Mouse (Mus musculus) frontal cortex, postnatal 25 days (tissue): ENCODE measurements around the gene Map4k5.
A peak's percentile ranks its signal among the peaks of the same experiment; 100 is the strongest.

Experiments
- DNase-seq, 2 experiments: peaks; one replicate each; pipeline ENCODE4 v3.0.0; 2022; ENCODE audit warnings: low spot score in 2 of 2

The Map4k5 gene

DNA sequence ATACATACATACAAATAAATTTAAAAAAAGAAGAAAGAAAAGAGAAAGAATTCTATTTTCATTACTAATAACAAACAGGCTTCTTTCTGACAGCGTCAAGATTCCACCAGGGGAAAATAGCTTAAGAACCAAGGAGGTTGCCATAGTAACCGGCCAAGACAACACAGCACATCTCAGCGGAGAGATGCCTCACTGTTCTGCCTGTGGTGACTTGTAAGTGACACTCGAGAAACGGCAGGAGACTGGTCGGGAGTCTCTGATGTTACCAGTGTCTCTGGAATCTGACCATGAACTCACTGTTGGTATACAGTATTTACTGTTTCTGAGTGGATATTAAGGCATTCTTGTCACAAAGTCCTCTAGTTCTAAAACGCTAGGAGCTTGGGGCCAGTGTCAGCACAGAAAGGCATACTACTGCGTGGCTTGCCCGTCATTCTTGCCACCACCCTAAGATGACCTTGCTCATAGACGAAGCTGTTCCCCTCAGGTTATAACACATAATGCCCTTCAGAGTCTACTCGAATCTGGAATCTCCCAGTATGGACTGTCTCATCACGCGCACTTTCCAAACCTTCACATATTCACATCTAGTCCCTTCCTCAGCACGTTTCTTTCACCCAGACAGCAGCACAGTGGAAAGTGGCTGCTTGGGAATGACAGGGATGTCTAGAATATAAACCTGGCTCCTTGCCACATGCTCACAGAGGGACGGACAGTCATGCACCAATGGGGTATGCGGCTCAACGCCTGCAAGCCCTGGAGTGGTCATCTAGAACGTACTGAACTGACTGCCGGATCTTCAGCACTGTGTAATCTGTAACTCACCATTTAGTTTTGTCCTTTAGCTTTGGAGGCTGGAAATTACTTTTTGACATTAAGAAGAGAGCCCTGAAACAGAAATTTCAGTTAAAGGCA is 49.2 kb downstream of the Map4k5 start:
- DNase-seq = no peak

DNA sequence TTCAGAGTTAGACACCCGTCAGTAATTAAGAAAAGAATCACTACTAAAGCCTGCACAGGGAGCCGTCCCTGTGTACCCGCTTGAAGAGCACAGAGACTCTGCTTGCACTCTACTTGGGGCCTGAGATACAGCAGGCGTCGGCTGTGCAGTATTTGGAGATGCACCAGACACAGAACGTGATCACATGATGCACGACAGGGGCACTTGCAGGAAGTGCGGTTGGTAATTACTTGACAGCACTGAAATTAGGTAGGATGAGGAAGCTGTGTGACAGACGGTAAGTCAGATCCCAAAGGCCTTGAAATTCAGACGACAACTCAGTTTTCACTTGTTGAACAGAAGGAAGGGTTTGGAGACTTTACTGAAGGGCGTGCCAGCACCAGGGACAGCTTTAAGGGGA is 54.6 kb downstream of the Map4k5 start:
- DNase-seq = no peak

DNA sequence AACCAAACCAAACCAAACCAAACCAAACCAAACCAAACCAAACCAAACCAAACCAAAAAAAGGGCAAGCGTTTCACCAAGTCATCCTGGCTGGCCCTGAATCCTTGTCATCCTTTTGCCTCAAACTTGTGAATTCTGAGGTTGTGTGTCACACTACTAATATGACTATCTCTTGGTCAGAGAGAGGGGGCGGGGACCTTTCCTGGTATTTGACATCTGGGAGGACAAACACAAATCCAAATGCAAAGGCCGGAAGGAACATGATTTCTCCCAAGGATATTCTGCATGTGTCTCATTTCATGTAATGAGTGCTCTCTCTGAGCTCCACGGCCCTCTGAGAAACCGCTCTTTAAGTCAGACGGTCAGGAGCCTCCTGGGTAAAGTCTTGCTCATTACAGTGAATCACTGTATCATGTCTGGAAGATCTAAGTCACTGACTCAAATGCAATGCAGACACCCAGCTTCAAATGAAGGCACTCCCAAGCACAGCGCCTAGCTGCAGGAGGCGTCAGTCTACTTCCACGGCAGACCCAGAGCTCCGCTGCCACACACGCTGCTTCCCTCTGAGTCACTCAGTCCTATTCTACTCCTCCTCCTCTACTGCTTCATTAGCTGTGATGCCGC is 58.9 kb downstream of the Map4k5 start:
- DNase-seq = peak in 1 of 2 experiments; percentile 26

DNA sequence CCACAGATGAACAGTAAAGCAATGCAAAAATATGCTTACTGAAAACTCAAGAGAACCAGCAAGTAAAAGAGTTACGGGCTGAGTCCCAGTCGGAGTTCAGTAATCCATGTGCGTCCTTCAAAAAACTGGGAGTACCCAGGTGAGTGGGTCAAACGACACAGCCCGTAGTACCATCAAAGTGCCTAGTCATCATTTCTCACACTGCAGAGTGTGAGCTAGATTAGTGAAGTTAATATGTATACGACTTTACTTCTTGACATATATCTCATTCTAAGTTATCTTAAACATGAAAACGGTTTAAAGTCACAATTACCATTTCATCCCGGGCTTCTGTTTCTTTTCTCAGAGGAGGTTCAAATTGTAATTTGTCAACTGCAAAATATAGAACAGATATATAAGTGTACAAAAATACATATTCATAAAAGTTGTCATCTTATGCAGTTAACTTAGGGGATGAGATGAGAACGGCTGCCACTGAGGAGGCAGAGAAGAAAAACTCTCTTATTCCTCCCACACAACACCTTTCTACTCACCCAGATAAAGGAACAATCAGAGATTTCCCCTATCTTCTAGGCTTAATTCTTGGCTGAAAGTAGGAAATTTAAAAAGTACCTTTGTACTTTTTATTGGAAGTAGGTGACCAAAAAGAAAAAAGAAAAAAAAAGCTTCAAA is 61.6 kb downstream of the Map4k5 start:
- no peak for DNase-seq

DNA sequence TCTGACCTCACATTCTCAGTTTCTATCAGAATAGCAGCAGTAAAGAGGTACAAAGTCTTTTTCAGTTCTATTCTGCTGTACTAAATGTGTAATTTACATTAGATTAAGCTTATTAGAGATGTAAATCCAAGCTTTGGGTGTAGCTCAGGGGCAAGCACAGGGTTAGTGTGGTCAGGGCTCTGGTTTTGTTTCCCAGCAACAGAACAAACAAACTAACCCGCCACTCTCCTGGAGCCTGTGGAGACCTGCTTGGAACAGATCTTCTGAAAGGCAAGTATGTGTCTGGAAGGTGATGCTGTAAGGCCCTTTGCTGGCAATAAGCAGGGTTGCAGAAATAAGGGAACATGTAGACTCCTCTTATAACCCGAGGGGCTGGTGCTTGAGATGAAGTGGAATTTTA is 64.8 kb downstream of the Map4k5 start:
- no peak for DNase-seq

DNA sequence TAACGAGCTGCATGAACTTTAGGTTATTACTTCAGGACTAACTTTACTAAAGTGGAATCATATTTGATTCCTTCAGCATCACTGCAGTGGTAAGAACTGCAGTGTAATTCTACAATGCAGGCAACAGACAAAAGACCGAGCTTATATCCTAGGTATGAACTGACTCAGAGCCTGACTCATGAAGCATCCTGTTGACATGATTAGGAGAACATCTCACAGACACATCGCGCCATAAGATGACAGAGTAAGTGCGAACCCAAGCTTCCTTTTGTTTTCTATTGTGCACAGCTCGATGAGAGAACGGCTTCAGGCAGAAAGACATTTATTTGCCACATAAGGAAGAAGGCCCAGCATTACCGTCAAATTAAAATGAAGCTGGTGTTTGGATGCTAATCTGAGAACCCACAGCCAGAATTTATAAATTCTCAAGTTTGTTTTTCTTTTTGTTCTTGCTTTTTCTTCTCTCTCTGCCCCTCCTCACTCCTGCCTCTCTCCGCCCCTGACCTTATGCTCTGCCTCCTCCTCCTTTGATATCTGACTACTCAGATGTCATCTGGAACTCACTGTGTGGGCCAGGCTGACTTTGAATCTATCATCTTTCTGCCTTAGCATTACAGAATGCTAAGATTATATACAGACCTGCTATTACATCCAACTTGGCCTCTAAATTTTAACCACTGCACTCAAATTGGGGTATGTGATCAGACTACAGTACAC is 68.0 kb downstream of the Map4k5 start:
- DNase-seq = no peak

DNA sequence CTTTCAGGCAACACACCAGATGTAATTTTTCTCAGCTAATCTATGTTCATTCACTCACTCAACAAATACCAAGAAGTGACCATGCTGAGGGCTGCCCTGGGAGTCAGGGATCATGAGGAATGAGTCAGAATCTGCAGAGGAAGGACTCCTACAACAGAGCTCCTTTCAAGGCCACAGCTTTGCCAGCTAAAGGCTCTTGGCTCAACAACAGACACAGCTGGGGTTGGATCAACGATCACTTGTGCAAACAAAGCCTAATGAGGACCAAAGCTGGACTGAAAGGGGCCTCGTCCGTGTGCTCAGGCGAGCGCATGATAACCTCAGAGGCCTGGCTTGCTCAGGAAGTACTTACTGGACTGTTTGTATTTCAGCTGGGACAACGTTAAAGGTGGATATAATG is 78.7 kb downstream of the Map4k5 start:
- no peak for DNase-seq

DNA sequence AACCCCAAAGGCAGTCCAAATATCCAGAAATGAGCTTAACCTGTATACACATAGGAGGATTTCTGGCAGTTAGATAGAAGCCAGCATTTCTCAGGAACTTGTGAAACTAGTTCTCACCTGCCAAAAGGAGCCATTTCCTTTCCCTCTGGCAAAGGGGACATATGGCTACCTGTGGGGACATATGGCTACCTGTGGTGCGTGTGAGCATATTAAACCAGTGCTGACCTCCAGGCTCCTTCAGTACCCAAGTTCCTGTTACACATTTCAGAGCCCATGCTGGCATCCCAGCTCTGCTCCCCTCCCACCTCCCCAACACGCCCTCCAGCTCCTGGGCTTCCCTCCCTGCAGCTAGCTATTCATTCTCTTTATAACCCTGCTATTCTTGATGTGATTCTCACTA is 79.4 kb downstream of the Map4k5 start:
- DNase-seq = no peak

DNA sequence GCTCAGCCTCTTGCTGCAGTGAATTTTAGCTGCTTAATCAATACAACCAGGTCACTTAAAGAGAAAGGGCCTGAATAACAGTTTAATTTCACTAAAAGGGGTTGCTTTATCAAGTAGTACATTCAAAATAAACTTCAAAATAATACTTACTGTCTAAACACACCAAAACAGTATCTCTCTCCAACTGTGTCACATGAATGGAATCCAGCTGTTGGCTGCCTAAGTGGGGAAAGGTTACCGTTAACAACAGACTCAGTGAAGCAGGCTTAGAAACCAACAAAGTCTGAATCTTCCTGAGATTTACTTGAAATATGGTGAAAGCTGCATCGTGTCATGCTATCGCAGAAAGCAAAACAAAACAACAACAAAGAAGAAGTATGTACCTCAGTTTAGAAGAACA is 80.0 kb downstream of the Map4k5 start:
- no peak for DNase-seq

DNA sequence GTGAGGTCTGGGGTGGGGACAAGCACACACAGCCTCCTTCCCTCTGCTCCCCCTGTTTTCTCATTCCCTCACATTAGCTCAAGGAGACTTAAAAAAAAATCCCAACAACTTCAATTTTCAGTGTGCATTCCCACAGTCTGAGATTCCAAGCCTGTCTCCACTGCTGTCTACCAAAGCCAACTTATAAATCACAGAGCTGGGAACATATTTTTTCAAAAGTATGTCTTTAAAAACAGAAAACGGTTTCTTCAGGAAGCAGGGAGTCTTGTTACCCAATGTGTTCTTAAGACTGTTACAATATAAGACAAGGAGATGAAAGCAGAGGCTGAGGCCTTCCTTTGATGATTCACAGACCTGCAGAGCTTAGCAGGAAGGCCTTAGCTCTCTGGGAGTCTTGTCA is 81.0 kb downstream of the Map4k5 start:
- DNase-seq = no peak

DNA sequence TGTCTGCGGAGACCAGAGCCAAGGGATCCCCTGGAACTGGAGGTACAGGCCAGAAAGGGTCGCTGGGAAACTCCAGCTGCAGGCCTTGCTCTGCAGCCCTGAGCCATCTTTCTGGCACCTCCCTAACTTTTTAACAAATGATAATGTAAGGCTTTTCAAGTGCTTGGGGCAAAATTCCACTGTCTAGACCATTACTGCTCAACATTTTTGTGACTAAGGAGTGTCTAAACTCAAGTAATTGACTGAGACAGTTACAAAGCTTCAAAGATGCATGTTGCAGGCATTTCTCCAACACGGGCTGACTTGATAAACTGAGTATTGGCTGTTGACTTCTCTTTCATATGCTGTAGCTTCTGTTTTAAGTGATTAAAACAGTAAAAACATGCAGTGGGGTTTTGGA is 83.6 kb downstream of the Map4k5 start:
- no peak for DNase-seq

DNA sequence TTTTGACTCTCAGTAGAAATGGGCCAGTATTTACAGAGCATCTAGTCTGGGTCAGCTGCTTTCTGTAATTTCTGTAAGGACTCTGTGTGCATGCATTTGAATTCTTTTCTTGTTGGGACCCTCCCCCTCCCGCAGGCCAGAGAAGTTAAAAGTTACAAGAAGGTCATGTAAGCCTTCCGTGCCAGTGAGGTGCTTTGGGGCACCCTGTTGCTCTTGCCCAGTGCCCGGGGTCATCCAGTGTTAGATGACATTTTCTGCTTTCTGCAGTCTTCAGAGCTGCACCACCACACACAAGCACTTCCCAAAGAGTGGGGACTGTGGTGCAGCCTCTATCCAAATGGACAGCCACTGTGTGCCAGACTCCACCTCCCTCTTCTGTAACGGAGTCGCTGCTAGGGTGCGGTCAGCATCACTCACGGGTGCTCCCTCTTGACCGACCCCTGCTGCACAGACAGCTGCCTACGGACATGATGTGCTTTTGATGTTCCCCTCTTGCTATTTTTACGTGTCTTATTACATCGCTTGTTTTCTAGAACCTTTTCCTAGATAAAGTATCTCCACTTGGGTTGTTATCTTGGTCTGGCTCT is 85.5 kb downstream of the Map4k5 start:
- no peak for DNase-seq

DNA sequence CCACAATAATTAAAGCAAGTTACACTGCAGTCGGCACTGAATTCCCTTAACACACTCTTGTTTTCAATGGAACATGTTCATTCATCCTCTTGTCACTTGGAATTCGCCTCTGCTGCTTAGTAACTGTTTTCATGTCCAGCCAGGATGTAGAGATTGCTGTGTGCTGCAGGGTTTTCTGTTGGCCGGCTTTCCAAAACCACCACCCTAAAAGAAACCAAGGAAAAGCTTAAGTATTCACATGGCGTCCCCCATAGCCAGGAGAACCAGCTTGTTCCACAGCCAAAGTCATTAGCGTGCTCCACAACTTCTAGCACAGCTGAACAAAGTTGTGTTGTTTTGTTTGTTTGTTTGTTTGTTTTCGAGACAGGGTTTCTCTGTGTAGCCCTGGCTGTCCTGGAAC is 87.9 kb downstream of the Map4k5 start:
- no peak for DNase-seq

DNA sequence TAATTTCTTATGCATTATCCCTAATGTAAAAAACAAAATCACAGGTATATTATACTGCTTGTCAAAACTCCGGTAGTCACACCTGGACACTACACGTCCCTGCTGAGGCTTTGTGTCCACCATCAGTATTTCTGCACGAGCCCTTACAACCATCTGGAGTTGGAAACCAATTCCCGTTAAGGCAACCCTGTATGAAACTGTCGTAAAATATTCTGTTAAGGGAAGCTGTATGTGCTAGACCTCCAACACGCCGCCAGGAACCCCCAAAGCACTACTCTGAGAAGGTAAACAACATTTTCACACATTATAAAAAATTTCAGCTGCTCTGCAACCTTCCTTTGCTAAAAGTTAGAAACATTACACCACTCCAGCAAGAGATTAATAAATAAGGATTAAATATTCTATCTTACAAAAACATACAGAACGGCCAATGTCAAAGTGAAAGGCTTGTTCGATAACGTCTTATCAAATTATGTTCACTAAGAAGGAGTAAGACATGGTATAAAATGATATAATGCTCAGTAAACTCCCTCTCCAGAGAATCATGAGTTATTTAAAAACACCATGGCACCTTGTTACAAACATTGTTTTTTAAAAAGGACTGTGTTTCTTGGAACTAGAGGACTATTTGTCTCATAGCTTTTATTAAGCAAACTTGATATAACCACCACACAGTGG is 88.5 kb downstream of the Map4k5 start:
- no peak for DNase-seq

DNA sequence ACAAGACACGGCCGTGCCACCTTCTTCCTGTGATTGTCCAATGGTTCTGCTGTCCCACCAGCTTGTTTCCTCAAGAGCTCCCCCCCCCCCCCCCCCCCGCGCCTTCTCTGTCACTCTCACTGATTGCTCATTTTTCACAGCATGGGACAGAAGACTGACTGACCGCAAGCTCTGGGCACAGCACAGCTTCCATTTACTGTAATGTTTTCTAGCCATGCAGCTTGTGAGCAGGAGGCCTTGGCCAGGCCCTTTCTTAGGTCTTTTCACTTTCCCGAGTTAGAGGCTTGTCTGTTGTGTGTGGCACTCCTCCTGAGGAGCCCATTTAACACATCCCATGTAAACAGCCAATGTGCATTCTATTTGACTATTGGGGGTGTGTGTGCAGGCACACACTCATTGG is 89.8 kb downstream of the Map4k5 start:
- no peak for DNase-seq

DNA sequence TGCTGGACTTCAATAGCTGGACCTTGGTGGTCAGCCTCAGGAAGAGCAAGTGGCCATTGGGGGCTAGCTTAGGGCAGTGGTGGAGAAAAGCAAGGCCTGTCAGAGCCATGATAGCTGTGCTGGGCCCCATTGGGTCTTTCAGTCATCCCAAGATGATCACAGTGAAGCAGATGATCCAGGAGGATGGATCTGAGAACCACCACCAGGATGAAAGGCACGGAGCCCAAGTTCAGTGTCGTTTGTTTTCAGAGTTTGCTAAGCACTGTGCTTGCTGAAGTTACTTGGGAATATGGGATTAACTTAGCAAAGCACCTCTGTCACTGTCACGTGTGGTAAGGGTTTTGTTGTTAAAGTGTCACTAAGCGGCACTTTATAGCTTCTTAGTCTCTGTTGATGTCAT is 92.4 kb downstream of the Map4k5 start:
- no peak for DNase-seq

DNA sequence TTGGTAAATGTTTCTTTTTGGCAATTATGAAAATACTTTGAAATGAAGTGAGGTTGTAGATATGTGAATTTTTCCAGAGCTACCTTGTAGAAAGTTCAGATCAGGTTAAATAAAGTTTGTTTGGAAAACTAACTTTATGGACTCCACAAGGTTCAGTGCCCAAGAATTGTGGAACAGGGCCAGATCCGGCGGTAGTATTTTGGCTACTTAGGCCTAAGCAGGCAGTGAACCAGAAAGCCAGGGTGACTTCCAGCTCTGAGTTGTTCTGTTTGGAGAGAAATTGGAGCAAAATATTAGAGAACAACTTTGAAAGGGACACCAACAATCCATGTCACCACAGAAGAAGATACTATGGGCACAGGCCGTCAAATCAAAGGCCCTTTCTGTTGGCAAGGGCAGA is 96.7 kb downstream of the Map4k5 start:
- no peak for DNase-seq

DNA sequence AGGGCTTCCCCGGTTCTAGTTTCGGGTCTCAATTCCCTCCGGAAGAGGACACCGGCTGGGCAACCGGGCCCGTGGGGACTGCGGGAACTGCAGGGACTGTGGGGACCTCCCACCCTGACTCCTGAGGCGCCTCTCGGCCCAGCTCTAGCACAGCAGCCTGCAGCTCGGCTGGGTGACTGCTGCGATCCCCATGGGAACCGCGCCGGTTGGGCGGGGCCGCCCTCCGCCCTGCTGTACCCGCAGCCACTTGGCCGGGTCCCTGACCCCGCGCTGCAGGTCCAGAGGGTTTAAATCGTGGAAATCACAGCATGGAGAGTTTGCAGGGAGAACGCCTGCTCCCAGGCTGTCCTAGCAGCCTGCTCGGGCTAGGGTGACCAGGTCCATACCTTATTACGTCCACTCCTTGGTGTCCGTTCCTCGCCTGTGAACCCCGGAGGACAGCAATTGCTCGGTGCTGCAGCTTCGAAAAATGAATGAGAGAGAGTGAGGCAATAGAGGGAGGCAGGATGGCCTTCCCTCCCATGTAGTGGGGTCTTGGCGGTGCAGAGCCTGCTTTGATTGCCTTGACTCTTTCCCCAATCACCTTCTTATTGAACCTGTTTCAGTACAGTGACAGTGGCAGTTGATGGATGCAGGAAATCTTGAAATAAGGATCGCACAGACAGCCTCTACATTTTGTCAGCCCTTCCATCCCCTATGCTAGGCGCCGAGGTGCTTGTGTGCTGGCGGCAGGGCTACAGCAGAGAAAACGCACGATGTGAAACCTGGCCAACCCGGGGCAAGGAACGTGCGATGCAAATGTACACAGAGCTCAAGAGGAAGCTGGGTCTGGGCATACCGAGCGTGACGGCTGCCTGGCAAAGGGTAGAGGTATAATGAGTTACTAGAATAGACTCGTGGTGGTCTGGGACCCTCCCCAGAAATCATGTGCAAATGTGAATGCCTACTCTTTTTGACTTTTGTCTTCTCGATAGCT is 102.2 kb downstream of the Map4k5 start, which contains the start of gene Cdkl1:
Gene Cdkl1, minus strand, starts transcription at position 738 of the 976 bp plus-strand sequence.
- DNase-seq = peak; percentile 47 to 54

DNA sequence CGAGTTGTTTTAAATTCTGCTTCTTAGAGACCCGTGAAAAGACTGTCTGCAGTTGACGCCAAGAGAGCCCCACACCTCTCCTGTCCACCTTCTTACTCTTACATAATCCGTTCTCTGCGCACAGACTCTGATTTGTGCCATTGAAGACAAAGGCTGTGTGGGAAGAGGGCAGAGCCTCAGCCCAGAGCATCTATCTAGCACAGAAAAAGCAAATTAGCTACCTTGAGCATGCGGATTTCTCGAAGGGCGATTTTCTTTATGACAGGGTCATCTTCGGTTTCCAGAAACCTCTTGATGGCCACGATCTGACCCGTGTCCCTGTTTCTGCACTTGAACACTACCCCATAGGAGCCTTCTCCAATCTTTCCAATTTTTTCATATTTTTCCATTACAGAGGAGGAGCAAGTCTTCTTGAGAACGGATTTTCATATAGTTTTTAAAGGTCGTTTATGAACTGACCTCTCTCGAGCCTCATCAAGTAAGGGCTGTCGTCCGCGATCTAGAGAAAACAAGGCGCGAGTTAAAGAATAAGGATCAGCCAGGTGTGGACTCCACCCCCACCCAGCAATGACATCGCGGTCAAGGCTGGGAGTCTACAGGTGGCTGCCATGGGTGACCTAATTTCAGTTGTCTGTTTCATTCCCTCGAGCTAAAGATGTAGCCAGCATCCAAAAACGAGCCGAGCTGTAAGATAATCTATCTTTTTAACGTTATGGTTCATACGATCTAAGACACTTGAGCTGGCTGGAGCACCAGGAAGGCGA is 103.1 kb downstream of the Map4k5 start:
- no peak for DNase-seq
